Mouse (Mus musculus): ENCODE measurements around the gene Adh6a. TPM values are rescaled to one million over a fixed set of nuclear protein-coding genes. Genes with fewer than 3 reads are reported as not detected.

Gene Adh6a
- total RNA-seq, 1 experiment from 2014 or later: 0.81 TPM

Other genes with a start within 250 kb of the Adh6a start
- gene 1110002E22Rik, start 248.2 kb upstream of the Adh6a start, total RNA-seq (2017): 0.12 TPM in 1 of 2 replicates, not detected in the other
- not detected in 2 replicates for gene Gm5105, start 245.9 kb upstream of the Adh6a start, total RNA-seq (2017)
- 7.7 and 9.3 TPM in 2 replicates for gene Trmt10a, start 169.8 kb upstream of the Adh6a start, total RNA-seq (2017)
- gene Mttp, start 168.3 kb upstream of the Adh6a start, total RNA-seq (2017): 3.4 and 3.8 TPM in 2 replicates
- not detected in 2 replicates for gene 4930579F01Rik, start 119.5 kb upstream of the Adh6a start, total RNA-seq (2017)
- not detected in 2 replicates for gene Adh7, start 95.5 kb upstream of the Adh6a start, total RNA-seq (2017)
- gene Adh1, start 52.3 kb upstream of the Adh6a start, total RNA-seq (2017): 0.93 TPM in 1 of 2 replicates, not detected in the other
- gene Adh6b, start 28.5 kb downstream of the Adh6a start, total RNA-seq (2017): not detected in 2 replicates
- gene Adh4, start 102.2 kb downstream of the Adh6a start, total RNA-seq (2017): not detected in 2 replicates
- 69.0 and 70.9 TPM in 2 replicates for gene Adh5, start 129.8 kb downstream of the Adh6a start, total RNA-seq (2017)
- 50.1 and 56.8 TPM in 2 replicates for gene Metap1, start 176.2 kb downstream of the Adh6a start, total RNA-seq (2017)
- gene Eif4e, start 212.9 kb downstream of the Adh6a start, total RNA-seq (2017): 66.1 and 71.6 TPM in 2 replicates